Mouse (Mus musculus): ENCODE measurements around the gene Adprm. TPM values are rescaled to one million over a fixed set of nuclear protein-coding genes. Genes with fewer than 3 reads are reported as not detected.

The Adprm gene
- total RNA-seq, 2 experiments from 2014 or later = 5.6 to 7.8 TPM

DNA sequence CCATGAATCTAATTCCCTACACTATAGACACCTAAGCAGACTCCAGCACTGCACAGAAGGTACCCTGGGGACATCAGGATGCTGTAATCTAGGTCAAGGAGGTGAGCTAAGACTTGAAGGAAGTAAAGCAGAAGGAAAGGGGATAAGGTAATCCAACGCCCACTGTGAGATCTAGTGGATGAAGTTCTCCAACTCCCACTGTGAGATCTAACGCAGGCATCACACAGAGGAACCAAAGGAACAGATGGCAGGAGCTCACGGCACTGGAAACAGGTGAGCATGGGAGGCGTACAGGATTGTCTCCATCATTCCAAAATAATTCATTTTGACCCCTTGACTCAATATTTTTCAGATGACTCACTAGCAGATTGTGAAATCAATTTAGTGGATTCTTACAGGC lies 55.9 kb downstream of the Adprm start:
- intact Hi-C loops (cut with DNase I; ENCODE audit: low total_unique reads) = no loop called here
- no peak for DNase-seq

DNA sequence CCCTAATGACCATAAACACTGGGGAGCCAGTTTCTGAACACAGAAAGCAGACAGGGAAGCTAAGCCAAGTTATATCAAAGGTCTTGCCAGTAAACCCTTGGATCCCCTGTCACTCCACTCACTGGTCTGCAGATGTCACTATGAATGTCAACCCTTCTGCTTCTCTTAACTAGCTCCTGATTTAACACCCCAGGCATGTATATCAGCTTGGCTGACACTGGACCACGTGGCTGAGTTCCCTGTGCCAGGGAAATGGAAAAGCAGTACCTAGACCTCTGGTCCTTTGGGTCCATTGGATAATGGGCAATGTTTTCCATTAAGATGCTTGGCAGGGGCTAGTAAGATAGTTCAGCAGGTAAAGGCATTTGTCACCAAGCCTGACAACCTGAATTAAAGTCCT lies 58.7 kb downstream of the Adprm start:
- no peak for DNase-seq
- intact Hi-C loops (cut with DNase I; ENCODE audit: low total_unique reads) = no loop called here

DNA sequence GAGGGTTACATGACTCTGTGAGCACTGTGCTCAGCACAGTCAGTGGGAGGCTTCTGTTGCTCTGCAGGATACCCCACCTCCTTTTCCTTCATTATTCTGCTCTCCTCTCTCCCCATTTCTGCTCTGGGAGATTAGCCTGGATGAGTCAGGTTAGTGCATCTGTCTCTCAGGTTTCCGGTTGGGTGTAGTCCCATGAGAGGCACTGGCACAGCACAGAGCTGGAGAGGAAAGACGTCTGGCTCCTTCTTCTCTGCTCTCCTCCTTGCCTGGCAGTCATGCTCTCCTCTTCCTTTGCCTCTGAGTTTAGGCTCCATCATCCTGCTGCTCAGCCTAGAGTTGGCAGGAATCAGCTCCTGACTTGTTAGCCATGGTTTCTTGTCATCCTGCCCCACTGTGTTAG lies 60.2 kb downstream of the Adprm start:
- no peak for DNase-seq
- intact Hi-C loops (cut with DNase I; ENCODE audit: low total_unique reads) = no loop called here

Small RNA genes lying within 50 kb of the gene (microRNA-seq; reads per million reads assigned to microRNA genes)
- 0.50 to 2.2 reads per million in 2 experiments for gene Mir6923

Other genes starting within 250 kb of the Adprm start
- under 1 TPM in 1 of 2 experiments, not detected in 1; 0.10 TPM for gene Pirt, start 140.6 kb downstream of the Adprm start, total RNA-seq (2021)
- gene Tmem238l, start 96.0 kb downstream of the Adprm start, total RNA-seq (2021) = not detected
- gene Tmem220, start 27.4 kb downstream of the Adprm start, total RNA-seq (2021) = 1 to 10 TPM; 1.0 TPM
- gene Sco1, start 76 bp upstream of the Adprm start, total RNA-seq (2021) = 1 to 10 TPM; 8.5 to 8.6 TPM
- 10 to 100 TPM; 33.8 to 49.2 TPM for gene Myh3, start 25.7 kb upstream of the Adprm start, total RNA-seq (2021)
- 1,000 to 10,000 TPM; 1,817 to 1,833 TPM for gene Myh2, start 118.4 kb upstream of the Adprm start, total RNA-seq (2021)
- 1,000 to 10,000 TPM; 3,624 to 4,119 TPM for gene Myh1, start 147.5 kb upstream of the Adprm start, total RNA-seq (2021)
- gene Myh4, start 185.4 kb upstream of the Adprm start, total RNA-seq (2021) = over 10,000 TPM; 25,036 to 26,595 TPM
- gene Myh8, start 224.5 kb upstream of the Adprm start, total RNA-seq (2021) = 100 to 1,000 TPM; 405 to 432 TPM

All from gastrocnemius, postnatal 14 days (tissue).